Mouse (Mus musculus): Measurements from ENCODE around the gene Nt5c.
"Not testable (repeated sequence)": the region's sequence is repeated elsewhere in the genome, so short reads cannot be mapped to it uniquely, and the experiment has no call there.

The Nt5c gene

DNA sequence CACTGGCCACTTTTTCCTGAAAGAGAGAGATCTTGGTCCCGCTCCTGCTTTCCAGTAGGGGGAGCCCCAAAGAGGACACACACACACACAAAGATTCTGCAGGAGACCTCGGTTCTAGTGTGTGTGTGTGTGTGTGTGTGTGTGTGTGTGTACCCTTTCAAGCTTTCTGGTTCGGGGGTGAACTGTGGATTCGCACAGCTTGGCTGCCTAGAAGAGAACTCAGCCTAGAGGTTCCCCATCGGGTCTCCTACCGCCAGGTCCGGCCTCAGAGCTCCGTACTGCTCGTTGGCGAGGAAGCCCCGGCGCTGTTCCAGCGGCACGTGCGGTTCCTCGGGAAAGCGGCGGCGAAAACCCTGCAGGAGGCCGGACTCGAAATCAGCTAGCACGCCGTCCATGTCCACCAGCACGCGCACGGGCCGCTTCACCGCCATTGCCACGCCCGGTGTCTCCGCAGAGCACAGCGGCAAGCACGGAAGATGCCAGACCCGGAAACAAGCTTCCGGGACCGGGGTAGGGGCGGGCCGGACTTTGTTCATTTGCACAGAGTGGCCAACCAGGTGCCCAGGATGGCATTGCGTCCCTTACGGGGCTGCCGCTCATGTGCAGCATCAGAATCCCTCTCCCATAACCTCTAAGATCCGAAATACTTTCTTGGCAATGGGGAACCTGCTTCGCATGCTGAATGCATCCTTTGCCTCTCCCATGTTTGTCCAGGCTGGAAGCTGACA lies at the start of gene Nt5c:
Gene Nt5c (minus strand): TSS at position 507 of the 728 bp plus-strand sequence.
- peak; percentile 70 to 84 for DNase-seq (ENCODE audit: low spot score in 2 of 2)

DNA sequence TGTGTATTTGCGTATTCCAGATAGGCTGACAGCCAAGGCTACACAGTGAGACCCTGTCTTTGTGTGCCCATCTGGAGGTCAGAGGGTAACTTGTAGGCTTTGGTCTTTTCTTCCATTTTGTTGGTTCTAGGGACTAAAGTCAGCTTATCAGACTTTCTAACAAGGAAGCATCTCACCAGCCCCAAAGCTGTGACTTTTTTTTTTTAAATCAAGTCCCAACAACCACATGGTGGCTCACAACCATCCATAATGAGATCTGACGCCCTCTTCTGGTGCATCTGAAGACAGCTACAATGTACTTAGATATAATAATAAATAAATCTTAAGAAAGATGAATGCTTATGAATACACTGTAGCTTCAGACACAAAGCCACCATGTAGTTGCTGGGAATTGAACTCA lies 46.4 kb upstream of the Nt5c start:
- DNase-seq (ENCODE audit: low spot score in 2 of 2): no peak

DNA sequence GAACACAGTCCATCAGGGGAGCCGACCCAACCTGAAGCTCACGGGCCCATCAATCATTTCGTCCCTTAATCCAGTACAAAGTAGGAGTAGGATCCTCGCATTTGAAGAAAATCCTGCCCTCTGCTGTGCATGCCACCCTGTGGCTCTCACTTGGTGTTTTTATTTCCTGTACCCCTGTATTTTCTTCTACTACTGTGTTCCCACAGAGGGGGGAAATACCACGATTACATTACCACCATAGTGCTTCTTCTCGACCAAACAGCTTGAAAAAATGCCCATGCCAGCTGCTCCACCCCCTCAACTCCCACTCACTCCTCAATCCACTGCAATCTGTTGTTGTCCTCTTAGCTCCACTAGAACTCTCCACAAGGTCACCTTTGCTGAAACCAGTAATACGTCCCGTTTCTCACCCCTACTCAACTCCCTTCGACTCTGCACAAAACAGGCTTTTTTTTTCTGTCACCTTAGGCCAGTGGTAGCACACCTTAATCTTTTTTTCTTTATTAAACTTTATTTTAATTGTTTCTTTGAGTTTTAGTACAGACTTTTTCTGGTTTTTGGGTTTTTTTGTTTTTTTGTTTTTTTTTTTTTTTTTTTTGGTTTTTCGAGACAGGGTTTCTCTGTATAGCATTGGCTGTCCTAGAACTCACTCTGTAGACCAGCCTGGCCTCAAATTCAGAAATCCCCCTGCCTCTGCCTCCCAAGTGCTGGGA lies 45.4 kb upstream of the Nt5c start:
- no peak for DNase-seq (ENCODE audit: low spot score in 2 of 2)

DNA sequence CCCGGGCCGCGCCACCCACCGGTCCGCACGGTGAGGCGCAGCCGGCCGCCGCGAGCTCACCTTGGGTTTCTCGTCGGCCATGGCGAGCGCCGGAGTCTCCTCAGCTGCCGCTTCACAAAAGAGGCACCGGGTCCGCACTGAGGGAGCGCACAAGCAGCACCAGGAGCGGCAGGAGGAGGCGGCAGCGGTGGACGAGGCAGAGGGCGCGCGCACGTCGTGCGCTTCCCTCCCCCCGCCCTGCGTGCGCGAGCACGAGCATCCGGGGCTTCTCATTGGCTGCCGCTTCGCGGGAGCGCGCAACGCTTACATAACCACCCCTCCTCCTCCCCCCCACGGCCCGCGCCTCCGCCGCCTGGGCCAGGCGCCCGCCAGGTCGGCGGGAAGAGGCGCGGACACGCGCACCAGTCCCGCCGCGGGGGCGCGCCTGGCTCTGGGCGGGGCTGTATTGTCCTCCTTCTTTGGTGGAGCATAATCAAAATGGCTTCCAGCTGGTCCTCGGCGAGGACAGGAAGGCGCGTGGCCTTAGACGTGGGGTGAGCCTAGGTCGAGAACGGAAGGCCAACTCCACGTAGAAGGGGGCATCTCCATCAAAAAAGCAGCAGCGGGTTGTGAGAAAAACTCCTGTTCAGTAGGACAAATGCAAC lies 44.5 kb upstream of the Nt5c start, which contains the start of gene Sumo2:
Gene Sumo2 (minus strand): TSS at position 239 of the 644 bp plus-strand sequence.
- DNase-seq (ENCODE audit: low spot score in 2 of 2): peak; percentile 98

DNA sequence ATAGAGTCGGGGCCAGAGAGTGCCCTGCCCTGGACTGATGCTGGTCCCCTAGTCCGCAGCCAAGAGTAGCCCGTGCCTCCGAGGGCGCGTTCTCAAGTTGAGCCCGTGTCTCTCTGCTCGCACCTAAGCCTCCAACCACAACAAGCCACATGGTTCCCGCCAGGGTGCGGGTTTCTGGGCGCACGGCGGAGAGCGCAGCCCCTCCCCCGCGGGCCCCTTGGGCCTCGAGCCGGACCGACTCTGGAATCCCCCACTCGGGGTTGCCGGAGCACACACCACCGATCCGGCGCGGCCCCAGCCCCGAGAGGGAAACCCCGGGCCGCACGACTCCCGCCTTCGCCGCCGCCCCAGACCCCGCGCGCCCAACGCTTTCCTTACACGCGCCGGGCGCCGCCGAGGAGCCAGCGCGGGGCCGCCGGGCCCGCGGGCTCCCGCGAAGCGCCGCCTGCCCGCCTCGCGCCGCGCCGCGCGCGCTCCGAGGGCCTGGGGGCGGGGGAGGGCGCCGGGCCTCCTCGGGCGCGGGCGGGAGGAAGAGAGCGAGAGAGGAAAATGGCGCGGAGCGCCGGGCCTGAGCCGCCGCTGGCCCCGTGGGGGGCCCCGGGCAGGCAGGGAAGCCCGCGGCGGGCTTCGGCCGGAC lies 43.9 kb upstream of the Nt5c start:
- DNase-seq (ENCODE audit: low spot score in 2 of 2): peak; percentile 41 to 45

DNA sequence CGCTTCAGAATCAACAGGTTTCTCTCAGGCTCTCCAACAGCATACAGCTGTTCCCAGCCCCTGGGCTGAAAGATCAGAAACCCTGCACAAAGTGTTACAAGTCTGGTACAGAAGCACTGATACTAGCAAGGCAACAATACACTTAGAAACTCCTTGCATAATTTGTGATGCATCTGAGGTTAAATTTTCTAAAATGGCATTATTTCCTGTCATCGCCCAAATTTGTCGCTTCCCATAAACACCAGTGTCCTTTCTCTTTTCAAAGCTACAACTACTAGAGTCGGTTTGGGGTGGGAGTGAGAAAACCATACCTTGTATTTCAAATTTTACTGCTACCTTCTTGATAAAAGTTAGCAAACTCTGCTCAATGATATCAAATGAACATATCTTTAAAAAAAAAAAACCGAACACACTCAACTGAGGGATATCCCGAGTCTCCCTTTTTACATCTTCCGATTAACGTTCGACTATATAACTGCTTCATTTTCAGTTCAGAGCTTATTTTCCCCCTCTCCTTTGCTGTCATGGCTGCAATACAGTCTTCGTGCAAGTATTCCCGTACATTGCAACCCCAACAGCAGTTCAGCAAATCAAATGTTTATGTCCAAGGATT lies 43.2 kb upstream of the Nt5c start:
- DNase-seq (ENCODE audit: low spot score in 2 of 2): no peak

DNA sequence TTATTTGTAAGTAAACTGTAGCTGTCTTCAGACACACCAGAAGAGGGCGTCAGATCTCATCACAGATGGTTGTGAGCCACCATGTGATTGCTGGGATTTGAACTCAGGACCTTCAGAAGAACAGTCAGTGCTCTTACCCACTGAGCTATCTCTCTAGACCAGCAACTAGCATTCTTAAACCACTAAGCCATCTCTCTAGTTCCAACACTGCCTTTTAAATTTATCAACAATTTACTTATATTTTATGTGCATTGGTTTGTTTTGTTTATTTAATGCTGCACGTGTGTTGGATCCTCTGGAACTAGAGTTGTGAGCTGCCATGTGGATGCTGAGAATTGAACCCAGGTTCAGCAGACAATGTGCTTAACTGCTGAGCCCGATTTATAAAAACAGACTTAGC lies 34.8 kb upstream of the Nt5c start:
- not testable (repeated sequence) for DNase-seq (ENCODE audit: low spot score in 2 of 2)

DNA sequence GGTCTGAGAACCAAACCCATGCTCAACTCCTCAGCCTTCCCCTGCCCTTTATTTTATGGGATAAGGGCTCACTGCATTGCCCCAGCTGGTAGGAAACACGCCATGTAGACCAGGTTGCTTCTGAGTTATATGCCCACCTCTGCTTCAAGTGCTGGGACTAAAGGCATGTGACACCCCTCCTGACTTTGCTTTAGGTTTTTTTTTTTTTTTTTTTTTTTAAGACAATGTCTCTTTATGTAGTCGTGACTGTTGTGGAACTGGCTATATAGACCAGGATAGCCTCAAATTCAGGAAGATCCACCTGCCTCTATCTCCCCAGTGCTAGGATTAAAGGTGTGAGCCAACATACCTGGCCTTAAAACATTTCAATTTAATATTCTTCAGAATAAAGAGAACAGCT lies 31.0 kb upstream of the Nt5c start:
- no peak for DNase-seq (ENCODE audit: low spot score in 2 of 2)

DNA sequence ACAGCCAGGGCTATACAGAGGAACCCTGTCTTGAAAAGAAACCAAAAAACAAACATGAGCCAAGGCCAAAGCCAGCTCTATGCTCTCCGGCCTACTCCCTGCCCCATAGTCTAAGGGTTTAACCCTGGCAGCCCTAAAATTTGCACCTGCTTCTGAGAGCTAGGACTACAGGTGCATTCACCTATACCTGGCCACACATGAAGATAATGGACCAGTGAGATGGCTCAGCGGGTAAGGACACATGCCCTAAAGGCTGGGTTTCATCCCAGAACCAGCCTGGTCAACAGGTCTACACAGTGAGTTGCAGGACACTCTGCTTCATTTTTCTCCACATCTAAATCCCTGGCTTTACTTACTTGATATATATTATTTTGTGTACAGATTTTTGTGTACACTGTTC lies 30.6 kb upstream of the Nt5c start:
- DNase-seq (ENCODE audit: low spot score in 2 of 2): no peak

DNA sequence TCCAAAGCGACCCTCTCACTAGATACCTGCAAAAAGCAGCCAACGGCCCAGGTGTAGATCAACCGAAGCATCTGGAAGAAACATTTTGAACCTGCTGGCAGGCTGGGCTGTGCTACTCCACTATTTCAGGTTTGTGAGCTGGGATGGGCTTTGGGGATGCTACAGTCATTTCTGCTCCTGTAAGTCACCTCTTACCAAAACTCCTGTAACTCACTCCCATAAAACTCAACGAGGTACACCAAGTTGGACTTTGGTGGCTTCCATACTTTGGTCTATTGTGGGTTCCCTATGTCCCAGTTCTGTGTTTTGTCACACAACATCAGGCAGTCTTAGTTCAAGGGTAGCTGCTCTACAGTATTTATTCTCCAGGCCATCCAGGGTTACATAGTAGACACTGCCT lies 29.4 kb upstream of the Nt5c start:
- no peak for DNase-seq (ENCODE audit: low spot score in 2 of 2)

DNA sequence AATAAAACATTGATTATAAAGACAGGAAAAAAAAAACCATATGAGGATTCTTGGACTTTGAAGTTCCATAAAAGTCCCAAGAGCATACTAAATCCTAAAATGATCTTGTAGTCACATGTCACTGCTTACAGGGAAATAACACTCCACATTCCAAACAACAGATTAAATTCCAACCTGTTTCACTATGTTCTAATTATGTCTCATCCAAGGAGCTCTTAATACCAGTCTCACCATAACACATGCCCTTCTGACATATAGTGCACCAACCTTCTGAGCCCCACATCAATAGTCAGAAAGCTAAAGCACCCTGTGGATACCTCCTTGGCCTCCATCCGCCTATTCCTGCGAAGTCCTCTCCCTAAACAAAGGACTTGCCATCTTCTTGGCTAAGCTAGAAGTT lies 28.6 kb upstream of the Nt5c start:
- no peak for DNase-seq (ENCODE audit: low spot score in 2 of 2)

DNA sequence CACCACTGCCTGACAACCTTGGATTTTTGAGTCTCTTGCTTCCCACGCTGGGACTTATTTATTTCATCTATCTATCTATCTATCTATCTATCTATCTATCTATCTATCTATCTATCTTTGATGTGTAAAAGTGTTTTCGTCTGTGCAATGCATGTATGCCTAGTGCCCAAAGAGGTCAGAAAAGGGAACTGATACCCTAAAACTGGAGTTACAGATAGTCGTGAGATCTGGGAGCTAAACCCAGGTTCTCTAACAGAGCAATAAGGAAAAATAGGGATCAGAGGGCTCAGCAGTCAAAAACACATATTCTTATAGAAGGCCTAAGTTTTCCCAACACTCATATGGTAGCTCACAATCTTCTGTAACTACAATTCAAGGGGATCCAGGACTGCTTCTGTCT lies 27.9 kb upstream of the Nt5c start:
- DNase-seq (ENCODE audit: low spot score in 2 of 2): no peak

DNA sequence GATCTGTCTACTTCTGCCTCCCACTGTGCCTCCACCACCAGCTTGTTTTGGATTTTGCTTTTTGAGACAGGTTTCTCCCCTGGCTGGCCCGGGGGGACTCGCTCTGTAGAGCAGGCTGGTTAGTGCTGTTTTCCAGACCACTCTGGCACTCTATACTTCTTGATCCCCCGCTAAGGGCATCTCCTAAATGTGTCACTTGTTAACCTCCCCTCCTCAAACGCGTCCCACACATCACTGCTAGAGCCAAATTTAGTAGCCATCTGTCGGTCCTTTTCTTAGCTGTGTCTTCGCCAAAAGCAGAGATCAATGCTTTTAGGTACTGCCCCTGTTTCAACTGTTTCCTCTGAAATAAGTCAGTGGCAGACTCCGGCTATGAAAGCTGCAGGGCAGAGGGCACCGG lies 27.0 kb upstream of the Nt5c start:
- DNase-seq (ENCODE audit: low spot score in 2 of 2): no peak

DNA sequence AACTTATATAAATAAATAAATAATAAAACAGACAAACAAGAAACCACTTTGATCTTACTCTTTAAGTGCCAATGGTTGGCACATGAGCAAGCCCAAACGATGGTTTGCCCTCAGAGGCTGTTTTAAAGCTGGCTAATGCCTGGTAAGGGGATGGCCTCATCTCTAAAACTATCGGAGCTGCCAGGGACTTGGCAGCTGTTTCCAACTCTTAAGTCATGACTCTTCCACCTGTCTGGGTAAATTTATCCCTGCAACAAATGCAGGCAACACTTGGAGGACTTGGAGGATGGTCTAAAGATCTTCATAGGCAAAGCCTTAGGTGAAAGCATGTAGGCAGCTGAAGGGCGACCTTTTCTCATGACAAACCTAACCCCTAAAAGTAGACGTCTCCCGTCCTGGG lies 25.3 kb upstream of the Nt5c start:
- no peak for DNase-seq (ENCODE audit: low spot score in 2 of 2)

DNA sequence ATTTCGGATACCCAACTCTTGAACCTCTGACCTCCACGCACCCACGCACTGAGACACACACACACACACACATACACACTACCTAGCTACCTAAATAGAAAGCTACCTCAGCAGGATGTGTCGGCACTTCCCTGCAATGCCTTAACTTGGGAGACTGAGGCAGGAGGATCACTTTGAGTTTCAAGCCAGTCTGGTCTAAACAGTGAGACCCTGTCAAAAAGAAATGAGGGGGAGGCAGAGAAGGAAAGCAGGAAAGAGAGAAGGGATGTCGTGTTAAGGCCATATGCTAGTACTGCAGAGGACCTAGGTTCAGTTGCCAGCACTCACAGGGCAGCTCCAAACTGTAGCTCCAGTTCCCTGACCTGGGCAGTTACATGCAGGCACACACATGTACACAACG lies 23.4 kb upstream of the Nt5c start:
- DNase-seq (ENCODE audit: low spot score in 2 of 2): no peak

DNA sequence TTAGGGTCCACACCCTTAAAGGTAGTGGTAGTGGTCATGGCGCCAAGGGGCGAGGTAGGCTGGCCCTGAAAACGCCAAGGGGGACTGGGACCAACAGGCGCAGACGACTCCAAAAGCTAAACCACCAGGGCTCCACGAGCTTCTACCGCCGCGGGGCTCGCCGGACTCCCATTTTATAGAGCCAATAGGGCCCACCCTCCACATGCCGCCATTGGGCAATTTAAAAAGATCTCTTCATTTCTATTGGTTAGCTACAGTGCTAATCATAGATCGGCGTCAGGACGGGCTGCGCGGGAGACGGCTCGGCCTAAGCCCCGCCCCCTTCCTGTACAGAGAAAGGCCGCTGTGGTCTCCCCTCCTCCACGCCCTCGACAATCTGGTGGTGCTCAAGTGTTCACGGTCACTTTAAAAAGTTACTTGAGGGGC lies 22.6 kb upstream of the Nt5c start, which contains the start of gene Jpt1:
Gene Jpt1 (minus strand): TSS at position 150 of the 426 bp plus-strand sequence.
- peak; percentile 96 to 98 for DNase-seq (ENCODE audit: low spot score in 2 of 2)

DNA sequence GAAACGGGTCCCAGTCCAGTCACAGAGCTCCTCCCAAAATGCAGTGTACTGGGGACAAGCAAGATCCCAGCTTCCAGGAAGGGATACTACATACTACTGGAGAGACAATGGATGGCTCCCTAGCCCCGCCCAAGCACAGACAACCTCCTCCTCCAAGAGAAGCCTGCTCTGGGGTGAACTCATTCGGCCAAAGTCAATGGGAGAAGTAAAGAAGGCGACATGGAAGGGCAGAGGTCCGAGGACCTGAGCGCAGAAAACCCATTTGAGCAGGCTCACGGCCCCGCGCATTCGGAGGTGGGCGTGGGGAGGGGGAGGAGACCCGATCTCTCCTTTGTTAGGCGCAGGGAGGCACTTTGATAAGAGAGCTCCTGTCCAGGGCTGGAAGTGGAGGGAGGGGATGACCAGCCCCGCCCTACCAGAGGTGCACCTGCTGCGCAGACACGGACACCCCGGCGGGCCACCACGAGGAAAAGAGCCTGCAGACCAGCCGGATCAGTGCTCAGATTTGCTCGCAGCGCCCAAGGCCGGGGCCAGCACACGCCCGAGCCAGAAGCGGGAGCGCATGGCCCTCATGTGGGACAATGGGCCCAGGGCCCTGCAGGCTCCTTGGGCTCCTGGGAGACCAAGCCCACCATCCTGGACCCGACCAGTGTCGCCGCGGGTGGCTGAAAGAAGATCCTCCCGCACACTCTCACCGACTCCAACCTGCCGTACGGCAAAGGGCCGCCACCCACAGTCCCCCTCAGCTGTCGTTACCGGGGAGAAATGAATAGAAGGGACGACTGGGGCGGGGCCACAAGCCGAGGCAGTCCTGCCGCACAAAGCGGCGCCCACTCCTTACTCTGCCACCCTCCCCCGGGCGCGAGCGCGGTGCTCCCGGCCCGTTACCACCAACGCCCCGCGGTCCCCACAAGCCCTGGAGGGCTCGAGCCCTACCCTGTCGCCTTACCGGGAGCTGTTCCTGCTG lies 21.9 kb upstream of the Nt5c start:
- DNase-seq (ENCODE audit: low spot score in 2 of 2): peak; percentile 27 to 29

DNA sequence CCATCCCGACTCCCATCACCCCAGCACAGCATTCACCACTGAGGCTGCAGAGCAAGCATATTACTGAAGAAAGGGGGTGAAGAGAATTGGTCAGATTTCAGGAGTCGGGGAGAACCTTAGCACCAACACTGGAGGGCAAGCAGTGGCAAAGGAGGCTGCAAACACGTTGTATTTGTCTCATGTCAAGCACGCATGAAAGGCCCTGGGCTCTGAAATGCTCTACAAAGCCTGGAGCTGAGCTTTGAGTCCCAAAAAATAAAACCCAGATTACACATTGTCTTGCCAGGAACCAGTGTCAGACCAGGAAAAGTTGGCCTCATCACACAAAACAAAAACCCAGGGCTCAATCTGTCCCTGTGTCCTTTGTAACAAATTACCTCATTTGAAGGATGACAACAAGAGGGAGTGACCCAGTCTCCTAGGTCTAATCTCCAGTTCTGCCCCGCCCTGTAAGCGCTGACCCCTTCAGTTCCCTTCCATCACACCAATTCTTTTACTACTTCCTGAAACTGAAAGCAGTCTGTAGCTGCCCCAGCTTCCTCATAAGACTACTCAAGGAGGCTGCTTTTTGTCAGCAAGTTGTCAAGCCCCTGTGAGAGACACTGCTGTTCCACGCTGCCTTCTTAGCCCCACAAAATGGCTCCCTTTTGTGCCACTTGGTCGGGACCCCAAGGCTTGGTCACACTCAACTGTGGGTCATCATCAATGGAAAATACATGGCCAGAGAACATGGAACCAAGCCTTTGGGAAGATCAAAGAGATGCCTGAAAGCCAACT lies 20.9 kb upstream of the Nt5c start:
- peak in 1 of 2 experiments; percentile 40 for DNase-seq (ENCODE audit: low spot score in 2 of 2)

DNA sequence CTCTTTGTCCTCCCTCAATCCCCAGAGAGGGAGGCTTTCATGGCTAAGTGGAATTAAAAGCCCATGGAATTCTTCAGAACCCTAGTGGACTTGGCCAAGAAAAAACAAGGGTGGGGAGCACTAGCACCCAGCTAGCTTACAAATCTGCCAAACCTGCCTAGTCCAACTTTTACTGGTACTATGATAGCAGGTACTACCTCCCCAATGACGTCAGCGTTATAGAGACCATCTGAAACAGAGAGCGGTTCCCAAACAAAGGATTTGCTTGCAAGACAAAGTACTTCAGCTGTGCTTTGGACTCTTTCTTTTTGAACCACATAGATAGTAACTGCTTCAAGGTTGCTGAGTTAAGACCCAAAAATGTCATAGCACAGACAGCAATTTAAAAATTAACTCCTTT lies 20.3 kb upstream of the Nt5c start:
- DNase-seq (ENCODE audit: low spot score in 2 of 2): no peak

DNA sequence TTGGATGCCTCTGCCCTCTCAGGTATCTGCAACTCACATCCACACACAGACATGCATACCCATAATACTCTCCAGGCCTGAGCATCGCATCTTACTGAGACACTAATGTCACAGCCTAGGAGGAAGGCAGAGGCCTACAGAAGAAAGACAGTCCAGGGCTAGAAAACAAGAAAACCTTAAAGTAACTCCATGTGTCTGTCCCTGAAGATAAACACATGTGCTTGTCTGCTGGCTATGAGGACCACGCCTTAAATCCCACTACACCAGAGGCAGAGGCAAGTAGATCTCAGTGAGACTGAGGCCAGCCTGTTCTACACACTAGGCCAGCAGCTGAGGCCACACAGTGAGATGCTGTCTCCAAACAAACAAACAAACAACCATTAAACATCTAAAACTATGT lies 19.5 kb upstream of the Nt5c start:
- DNase-seq (ENCODE audit: low spot score in 2 of 2): no peak
